Mouse (Mus musculus): ENCODE measurements at regions not wholly inside any gene's neighbourhood (a gene's known extent, or its start where the extent isn't known, plus 50 kb on each side); places are given as distances from the start of the nearest gene placed in this dataset.

- H3K4me1 ChIP-seq (ENCODE audit: control insufficient read depth in 1 of 2, insufficient read depth in 2 of 2, low read length in 2 of 2): no peaks in the 10 kb centered on the region
- H3K4me3 ChIP-seq (ENCODE audit: control insufficient read depth in 1 of 2, insufficient read depth in 1 of 2, low read depth in 2 of 2, low read length in 2 of 2): no peak overlapping the region
- H3K27me3 ChIP-seq (ENCODE audit: control insufficient read depth in 1 of 2, insufficient read depth in 2 of 2, low read length in 2 of 2): no peaks in the 10 kb centered on the region
- H3K9me3 ChIP-seq (replicated peaks; ENCODE audit: insufficient read depth, low read length): no peaks in the 10 kb centered on the region
- no peaks in the 10 kb centered on the region for H3K79me2 ChIP-seq (ENCODE audit: control insufficient read depth, insufficient read depth, low read length, poor library complexity)
- no peak for DNase-seq (ENCODE audit: low read depth, low spot score)
- no peak overlapping the region for H3K27ac ChIP-seq (ENCODE audit: control insufficient read depth, low read depth, low read length)
- no peak overlapping the region for H3K9ac ChIP-seq (ENCODE audit: control insufficient read depth, low read depth, low read length, poor library complexity, severe bottlenecking)
- no peaks in the 10 kb centered on the region for H3K36me3 ChIP-seq (ENCODE audit: control insufficient read depth in 1 of 2, insufficient read depth in 2 of 2, low read length in 2 of 2)
- no peak for TF ChIP-seq TBP (IDR thresholded peaks at IDR 0.05; ENCODE audit: low read depth, low read length)
- no peak for TF ChIP-seq POLR2AphosphoS2 (IDR thresholded peaks at IDR 0.05; ENCODE audit: low read length)
- TF ChIP-seq BHLHE40 (IDR thresholded peaks at IDR 0.05; ENCODE audit: borderline replicate concordance, low read depth, low read length): no peak
These were observed 110.2 kb downstream of the Rpl14 start for GRCm38 (mm10) chr9:120681404-120681803.

- no peak overlapping the region for H3K9ac ChIP-seq (ENCODE audit: control insufficient read depth, low read depth, low read length, poor library complexity, severe bottlenecking)
- no peaks in the 10 kb centered on the region for H3K9me3 ChIP-seq (replicated peaks; ENCODE audit: insufficient read depth, low read length)
- H3K4me3 ChIP-seq (ENCODE audit: control insufficient read depth in 1 of 2, insufficient read depth in 1 of 2, low read depth in 2 of 2, low read length in 2 of 2): no peak overlapping the region
- H3K27ac ChIP-seq (ENCODE audit: control insufficient read depth, low read depth, low read length): no peak overlapping the region
- no peak for DNase-seq (ENCODE audit: low read depth, low spot score)
- H3K36me3 ChIP-seq (ENCODE audit: control insufficient read depth in 1 of 2, insufficient read depth in 2 of 2, low read length in 2 of 2): no peaks in the 10 kb centered on the region
- no peaks in the 10 kb centered on the region for H3K4me1 ChIP-seq (ENCODE audit: control insufficient read depth in 1 of 2, insufficient read depth in 2 of 2, low read length in 2 of 2)
- H3K79me2 ChIP-seq (ENCODE audit: control insufficient read depth, insufficient read depth, low read length, poor library complexity): no peaks in the 10 kb centered on the region
- no peaks in the 10 kb centered on the region for H3K27me3 ChIP-seq (ENCODE audit: control insufficient read depth in 1 of 2, insufficient read depth in 2 of 2, low read length in 2 of 2)
- no peak for TF ChIP-seq JUND (IDR thresholded peaks at IDR 0.05; ENCODE audit: low read depth, low read length)
- TF ChIP-seq USF2 (IDR thresholded peaks at IDR 0.05; ENCODE audit: borderline replicate concordance in 1 of 2, insufficient read depth in 1 of 2, low read depth in 1 of 2, low read length in 2 of 2): no peak
- no peak for TF ChIP-seq E2F4 (IDR thresholded peaks at IDR 0.05; ENCODE audit: borderline replicate concordance, low read depth, low read length)
- no peak for TF ChIP-seq ELF1 (IDR thresholded peaks at IDR 0.05; ENCODE audit: low read depth, low read length)
- no peak for TF ChIP-seq MEF2A (IDR thresholded peaks at IDR 0.05; ENCODE audit: extremely low read depth, insufficient replicate concordance, low read depth, low read length, poor library complexity, severe bottlenecking)
These were observed 114.7 kb downstream of the Rpl14 start for GRCm38 (mm10) chr9:120685961-120686360.

GRCm38 (mm10) chr9:120689025-120689424 lies 117.8 kb downstream of the Rpl14 start:
- Histone ChIP-seq H3K27me3 (ENCODE audit: control insufficient read depth in 1 of 2, insufficient read depth in 2 of 2, low read length in 2 of 2) (no peaks in the 10 kb centered on the region), H3K4me1 (ENCODE audit: control insufficient read depth in 1 of 2, insufficient read depth in 2 of 2, low read length in 2 of 2) (no peaks in the 10 kb centered on the region), H3K79me2 (ENCODE audit: control insufficient read depth, insufficient read depth, low read length, poor library complexity) (no peaks in the 10 kb centered on the region), H3K4me3 (ENCODE audit: control insufficient read depth in 1 of 2, insufficient read depth in 1 of 2, low read depth in 2 of 2, low read length in 2 of 2) (no peak overlapping the region), H3K9me3 (replicated peaks; ENCODE audit: insufficient read depth, low read length) (no peaks in the 10 kb centered on the region), H3K9ac (ENCODE audit: control insufficient read depth, low read depth, low read length, poor library complexity, severe bottlenecking) (no peak overlapping the region), H3K27ac (ENCODE audit: control insufficient read depth, low read depth, low read length) (no peak overlapping the region), H3K36me3 (ENCODE audit: control insufficient read depth in 1 of 2, insufficient read depth in 2 of 2, low read length in 2 of 2) (no peaks in the 10 kb centered on the region)
- DNase-seq (ENCODE audit: low read depth, low spot score): no peak
- TF ChIP-seq GABPA (IDR thresholded peaks at IDR 0.05; ENCODE audit: low read depth, low read length) (no peak), MXI1 (IDR thresholded peaks at IDR 0.05; ENCODE audit: low read depth, low read length) (no peak), ZMIZ1 (IDR thresholded peaks at IDR 0.05; ENCODE audit: low read depth, low read length) (no peak), RCOR1 (IDR thresholded peaks at IDR 0.05; ENCODE audit: low read depth, low read length) (no peak), USF1 (IDR thresholded peaks at IDR 0.05; ENCODE audit: low read depth, low read length) (no peak), MEF2A (IDR thresholded peaks at IDR 0.05; ENCODE audit: extremely low read depth, insufficient replicate concordance, low read depth, low read length, poor library complexity, severe bottlenecking) (no peak), HCFC1 (IDR thresholded peaks at IDR 0.05; ENCODE audit: low read depth, low read length) (no peak), RAD21 (IDR thresholded peaks at IDR 0.05; ENCODE audit: low read depth, low read length) (no peak), NELFE (IDR thresholded peaks at IDR 0.05; ENCODE audit: low read depth, low read length) (no peak), USF2 (IDR thresholded peaks at IDR 0.05; ENCODE audit: borderline replicate concordance in 1 of 2, insufficient read depth in 1 of 2, low read depth in 1 of 2, low read length in 2 of 2) (no peak), MAZ (IDR thresholded peaks at IDR 0.05; ENCODE audit: low read depth, low read length) (no peak), GATA1 (IDR thresholded peaks at IDR 0.05; ENCODE audit: low read depth, low read length) (no peak), TAL1 (IDR thresholded peaks at IDR 0.05; ENCODE audit: low read length) (no peak), POLR2AphosphoS5 (IDR thresholded peaks at IDR 0.05; ENCODE audit: borderline replicate concordance, low read depth, low read length) (no peak), UBTF (IDR thresholded peaks at IDR 0.05; ENCODE audit: borderline replicate concordance, insufficient read depth, low read depth, low read length) (no peak)
